Mouse (Mus musculus): ENCODE results near the gene Atg2b. TPM values are rescaled to one million over a fixed set of nuclear protein-coding genes. Genes with fewer than 3 reads are reported as not detected.

Gene Atg2b
- 10 to 100 TPM; 11.2 to 85.8 (median 49.0) TPM for total RNA-seq (2018; cell fraction: chromatin; rRNA removed)
- 10 to 100 TPM in 25 of 26 experiments, 1 to 10 TPM in 1; 9.0 to 21.6 (median 16.0) TPM for total RNA-seq (2018; cell fraction: cytosol; rRNA removed)
- 10 to 100 TPM; 12.1 to 63.4 (median 30.0) TPM for total RNA-seq (2018; cell fraction: nucleus; rRNA removed)
- polyA plus RNA-seq (2018), result 12.7 to 15.8 TPM (median 15.7 TPM) in 3 replicates

DNA sequence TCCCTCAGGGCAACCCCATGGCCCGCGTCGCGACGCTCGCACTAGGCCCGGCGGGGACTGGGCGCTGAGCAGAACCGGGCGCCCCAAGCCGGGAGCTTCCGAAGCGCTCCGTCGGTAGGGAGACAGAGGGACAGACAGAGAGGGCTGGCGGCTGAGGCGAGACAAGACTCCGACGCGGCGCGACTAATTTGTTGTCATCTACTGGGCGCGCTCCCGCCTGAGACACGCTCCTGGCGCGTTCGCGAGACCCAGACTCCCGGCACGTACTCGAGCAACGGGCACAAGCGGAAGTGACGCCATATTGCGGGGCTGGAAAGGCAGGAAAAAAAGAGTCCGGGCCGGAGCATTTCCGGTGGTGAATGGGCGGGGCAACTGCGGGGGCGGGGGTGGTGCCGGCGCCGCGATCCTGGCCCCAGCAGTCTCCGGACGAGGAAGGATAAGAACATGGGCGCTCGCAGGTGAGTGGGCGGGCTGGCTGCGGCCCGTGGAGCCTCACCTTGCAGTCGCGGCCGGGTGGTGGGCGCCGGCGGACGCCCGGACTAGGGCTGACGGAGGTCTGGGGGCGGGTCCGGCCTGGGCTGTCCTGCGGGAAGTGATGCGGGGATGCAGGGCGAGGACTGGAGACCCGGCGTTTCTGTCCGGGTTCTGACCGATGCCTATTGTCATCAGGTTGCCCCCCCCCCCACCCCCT, at the start of gene Atg2b:
TSS of gene Atg2b (minus strand) at position 211 of the 691 bp plus-strand sequence.
- no peaks in the 10 kb centered on the region for H3K36me3 ChIP-seq (ENCODE audit: inconsistent target)
- H3K27ac ChIP-seq, result peak within 1 kb of the TSS; percentile 62
- peaks cover 92% of the 10 kb centered on the region for H3K79me2 ChIP-seq (ENCODE audit: inconsistent target)
- WGBS (ENCODE audit: missing documents), result under 1% methylated on average over 72 of the region's 73 CpGs
- peak within 1 kb of the TSS; percentile 91 for H3K4me3 ChIP-seq (ENCODE audit: inconsistent target)

DNA sequence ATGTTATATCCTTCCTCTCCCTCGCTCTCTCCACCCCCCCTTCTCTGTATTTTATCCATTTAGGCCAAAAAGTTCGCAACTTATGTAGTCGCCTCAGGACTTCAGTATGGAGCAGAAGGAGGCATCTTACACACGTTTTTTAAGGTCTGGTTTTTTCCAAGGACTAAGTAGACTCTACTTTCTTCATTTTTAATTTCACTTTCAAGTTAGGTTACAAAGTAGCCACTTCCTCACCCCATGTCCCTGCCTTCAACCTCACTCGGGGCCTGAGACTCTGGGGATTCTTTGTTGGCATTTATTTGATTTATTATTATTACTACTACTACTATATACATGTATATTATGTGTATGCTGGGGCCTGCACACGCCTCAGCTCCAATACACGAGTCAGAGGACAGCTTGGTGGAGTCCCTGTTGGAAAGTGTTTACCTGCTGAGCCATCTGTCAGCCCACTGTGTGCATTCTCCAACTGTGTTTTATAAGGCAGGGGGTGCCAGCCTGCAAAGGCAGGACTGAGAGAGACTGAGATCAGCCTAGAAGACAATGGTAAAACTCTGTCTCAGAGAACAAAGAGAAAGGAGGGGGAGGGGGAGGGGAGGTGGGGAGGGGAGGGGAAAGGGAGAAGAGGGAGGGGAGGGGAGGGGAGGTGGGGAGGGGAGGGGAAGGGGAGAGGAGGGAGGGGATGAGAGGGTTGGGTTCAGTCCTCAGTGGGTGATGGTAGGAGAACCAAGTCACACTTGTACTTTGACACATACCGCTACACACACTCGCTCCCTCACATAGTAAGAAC, 48.6 kb upstream of the Atg2b start:
- no peaks in the 10 kb centered on the region for H3K79me2 ChIP-seq (ENCODE audit: inconsistent target)
- no peaks in the 10 kb centered on the region for H3K36me3 ChIP-seq (ENCODE audit: inconsistent target)
- no peak overlapping the region for H3K4me3 ChIP-seq (ENCODE audit: inconsistent target)
- no peak overlapping the region for H3K27ac ChIP-seq
- 45% methylated on average over 7 of the region's 9 CpGs for WGBS (ENCODE audit: missing documents)

DNA sequence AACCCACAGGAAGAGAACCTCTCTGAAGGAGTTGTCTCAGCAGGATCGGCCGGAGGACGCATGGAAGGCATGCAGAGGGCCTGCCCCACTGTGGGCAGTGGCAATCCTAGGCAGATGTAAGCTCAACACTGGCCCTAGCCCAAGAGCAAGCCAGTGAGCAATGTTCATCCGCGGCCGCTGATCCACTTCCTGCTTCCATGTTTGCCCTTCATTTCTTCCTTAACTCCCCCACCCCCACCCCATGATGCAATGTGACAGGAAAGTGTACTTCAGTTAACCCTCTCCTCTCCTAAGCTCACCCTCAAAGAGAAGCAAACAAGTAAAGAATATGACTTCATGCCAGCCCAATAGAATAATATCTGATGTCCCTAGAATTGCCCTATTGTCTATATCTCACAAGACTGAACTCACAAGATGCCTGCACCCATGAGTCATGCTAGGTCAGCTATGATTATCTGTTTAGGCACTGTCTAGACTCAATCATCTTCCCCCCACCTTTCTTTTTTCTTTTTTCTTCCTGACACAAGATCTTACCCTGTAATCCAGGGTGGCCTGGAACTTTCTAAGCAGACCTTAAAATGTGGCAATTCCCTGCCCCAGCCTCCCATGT, 45.9 kb upstream of the Atg2b start:
- no peak overlapping the region for H3K27ac ChIP-seq
- H3K79me2 ChIP-seq (ENCODE audit: inconsistent target), result no peaks in the 10 kb centered on the region
- no peaks in the 10 kb centered on the region for H3K36me3 ChIP-seq (ENCODE audit: inconsistent target)
- H3K4me3 ChIP-seq (ENCODE audit: inconsistent target), result no peak overlapping the region
- 60% methylated on average over 6 of the region's 6 CpGs for WGBS (ENCODE audit: missing documents)

DNA sequence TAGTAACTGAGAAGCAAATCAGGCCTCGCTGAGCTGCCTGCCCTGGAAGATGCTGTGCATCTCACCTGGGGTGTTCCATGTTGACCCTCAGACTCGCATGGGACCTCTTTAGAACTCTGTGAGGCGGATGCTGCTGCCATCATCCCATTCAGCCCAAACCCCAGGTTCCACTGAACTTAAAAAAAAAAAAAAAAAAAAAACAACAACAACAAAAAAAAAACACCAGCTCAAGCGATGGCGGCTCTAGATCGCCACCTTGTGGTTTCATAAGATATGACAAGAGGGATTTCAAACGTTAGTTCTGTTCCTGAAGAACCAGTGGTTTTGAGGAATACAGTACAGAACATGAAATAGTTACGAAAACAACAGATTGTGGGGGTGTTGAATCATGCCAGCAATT, 43.0 kb upstream of the Atg2b start:
- Histone ChIP-seq H3K4me3 (ENCODE audit: inconsistent target) (no peak overlapping the region), H3K27ac (no peak overlapping the region), H3K36me3 (ENCODE audit: inconsistent target) (no peaks in the 10 kb centered on the region), H3K79me2 (ENCODE audit: inconsistent target) (no peaks in the 10 kb centered on the region)
- WGBS (ENCODE audit: missing documents), result 37% methylated on average over 8 of the region's 8 CpGs

DNA sequence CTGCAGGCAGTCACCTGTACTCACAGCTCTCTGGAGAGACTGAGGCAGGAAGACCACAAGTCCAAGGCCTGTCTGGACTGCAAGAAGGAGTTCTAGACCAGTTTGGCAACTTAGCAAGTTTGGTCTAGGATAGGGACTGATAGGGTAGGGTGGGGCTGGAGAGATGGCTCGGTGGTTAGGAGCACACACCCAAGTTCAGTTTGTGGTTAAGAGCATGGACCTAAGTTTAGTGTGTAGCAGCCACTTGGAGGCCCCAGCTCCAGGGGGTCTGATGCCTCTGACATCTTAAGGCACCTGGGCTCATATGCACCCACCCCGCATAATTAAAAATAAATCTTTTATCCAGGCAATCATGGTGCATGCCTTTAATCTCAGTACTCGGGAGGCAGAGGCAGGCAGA, 42.3 kb upstream of the Atg2b start:
- Histone ChIP-seq H3K79me2 (ENCODE audit: inconsistent target) (no peaks in the 10 kb centered on the region), H3K36me3 (ENCODE audit: inconsistent target) (no peaks in the 10 kb centered on the region), H3K27ac (no peak overlapping the region), H3K4me3 (ENCODE audit: inconsistent target) (no peak overlapping the region)
- 43% methylated on average over 2 of the region's 3 CpGs for WGBS (ENCODE audit: missing documents)

DNA sequence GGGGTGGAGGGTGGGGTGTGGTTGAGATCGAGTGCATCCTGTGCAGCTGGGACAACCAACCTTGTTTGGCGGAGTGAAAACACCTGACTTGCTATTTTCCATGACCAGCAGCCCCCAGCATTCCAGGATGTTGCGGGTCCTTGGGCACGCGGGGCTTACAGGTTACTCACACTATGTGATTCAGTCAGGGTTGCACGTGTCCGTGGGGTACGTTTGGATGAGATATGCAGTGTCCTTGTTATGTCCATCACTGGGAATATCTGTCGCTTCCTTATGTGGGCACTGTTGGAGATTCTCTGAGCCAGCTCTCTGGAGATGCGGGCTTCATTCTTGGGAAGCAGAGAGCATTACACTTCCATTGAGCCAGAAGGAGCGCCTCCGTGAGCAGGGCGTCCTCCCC, 40.7 kb upstream of the Atg2b start:
- Histone ChIP-seq H3K27ac (no peak overlapping the region), H3K36me3 (ENCODE audit: inconsistent target) (no peaks in the 10 kb centered on the region), H3K79me2 (ENCODE audit: inconsistent target) (no peaks in the 10 kb centered on the region), H3K4me3 (ENCODE audit: inconsistent target) (no peak overlapping the region)
- 87% methylated on average over 13 of the region's 13 CpGs for WGBS (ENCODE audit: missing documents)

DNA sequence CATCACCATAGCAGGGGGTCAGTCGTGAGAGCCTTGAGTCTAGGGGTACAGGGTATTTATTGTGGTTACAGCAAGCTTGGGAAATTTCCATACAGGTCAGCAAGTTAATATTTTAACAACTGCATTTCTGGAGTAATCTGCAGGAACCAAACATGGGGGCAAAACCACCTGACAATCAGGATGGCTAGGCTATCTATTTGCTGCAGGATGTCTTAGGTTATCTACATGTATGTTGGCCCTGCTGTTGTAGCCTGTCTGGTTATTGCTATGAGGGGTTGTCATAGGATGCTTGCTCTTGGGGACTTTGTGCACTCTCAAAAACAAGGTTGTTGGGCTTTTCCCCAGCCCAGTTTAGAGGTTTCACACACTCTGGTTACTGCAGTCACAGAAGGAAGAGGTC, 39.6 kb upstream of the Atg2b start:
- Histone ChIP-seq H3K27ac (no peak overlapping the region), H3K4me3 (ENCODE audit: inconsistent target) (no peak overlapping the region), H3K36me3 (ENCODE audit: inconsistent target) (no peaks in the 10 kb centered on the region), H3K79me2 (ENCODE audit: inconsistent target) (no peaks in the 10 kb centered on the region)
- WGBS (ENCODE audit: missing documents), result 27% methylated on average over 1 of the region's 1 CpGs

DNA sequence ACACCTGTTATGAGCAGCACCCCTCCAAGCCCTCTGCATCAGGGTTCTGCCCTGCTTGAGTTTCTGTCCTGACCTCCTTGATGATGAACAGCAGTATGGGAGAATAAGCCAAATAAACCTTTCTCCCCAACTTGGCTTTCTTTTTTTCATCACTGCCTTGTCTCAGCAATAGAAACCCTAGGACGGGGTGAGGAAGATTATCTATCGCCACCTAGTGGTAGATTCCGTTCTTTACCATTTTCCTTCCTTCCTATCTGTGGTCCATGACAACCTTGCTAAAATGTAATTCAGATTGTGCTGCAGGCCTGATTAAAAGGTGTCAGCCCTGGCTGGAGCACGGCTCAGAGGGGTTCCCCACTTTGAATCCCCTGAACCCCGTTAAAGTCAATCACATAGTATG, 37.6 kb upstream of the Atg2b start:
- WGBS (ENCODE audit: missing documents), result 4% methylated on average over 5 of the region's 5 CpGs
- Histone ChIP-seq H3K4me3 (ENCODE audit: inconsistent target) (no peak overlapping the region), H3K36me3 (ENCODE audit: inconsistent target) (no peaks in the 10 kb centered on the region)

DNA sequence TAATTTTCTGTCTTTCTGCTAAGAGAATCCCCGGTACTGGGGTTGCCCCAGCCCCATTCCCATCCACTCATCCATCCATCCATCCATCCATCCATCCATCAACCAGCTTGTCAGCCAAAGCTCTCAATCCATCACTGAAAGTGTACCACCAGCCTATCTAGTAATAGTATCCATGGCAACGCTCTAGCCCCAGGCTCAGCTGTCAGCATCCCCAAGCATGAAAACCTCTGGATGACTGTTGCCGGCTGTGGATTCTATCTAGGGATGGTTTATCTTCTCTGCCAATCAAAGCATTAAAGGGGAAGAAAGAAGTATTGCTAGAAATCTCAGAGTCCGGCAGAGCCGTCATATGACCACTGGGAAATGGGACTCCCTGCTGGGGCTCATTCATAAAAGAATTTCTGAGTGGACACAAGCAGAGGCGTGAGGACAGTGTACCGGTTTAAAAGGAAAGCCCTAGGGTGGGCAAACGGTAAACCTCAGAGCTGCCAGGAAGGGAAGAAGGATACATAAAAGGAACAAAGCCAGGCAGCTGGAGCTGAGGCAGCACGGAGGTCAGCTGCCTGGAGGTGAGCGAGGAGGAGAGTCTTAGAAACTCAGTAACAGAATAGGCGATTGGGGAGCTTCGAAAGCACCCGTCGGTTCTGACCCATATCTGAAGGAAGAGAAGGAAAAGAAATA, 36.6 kb upstream of the Atg2b start:
- H3K36me3 ChIP-seq (ENCODE audit: inconsistent target), result no peaks in the 10 kb centered on the region
- H3K27ac ChIP-seq, result no peak overlapping the region
- 71% methylated on average over 14 of the region's 14 CpGs for WGBS (ENCODE audit: missing documents)
- no peaks in the 10 kb centered on the region for H3K79me2 ChIP-seq (ENCODE audit: inconsistent target)
- H3K4me3 ChIP-seq (ENCODE audit: inconsistent target), result no peak overlapping the region

More for the DNA sequence above, 37.6 kb upstream of the Atg2b start:
- Histone ChIP-seq H3K27ac (no peak overlapping the region), H3K79me2 (ENCODE audit: inconsistent target) (no peaks in the 10 kb centered on the region)

DNA sequence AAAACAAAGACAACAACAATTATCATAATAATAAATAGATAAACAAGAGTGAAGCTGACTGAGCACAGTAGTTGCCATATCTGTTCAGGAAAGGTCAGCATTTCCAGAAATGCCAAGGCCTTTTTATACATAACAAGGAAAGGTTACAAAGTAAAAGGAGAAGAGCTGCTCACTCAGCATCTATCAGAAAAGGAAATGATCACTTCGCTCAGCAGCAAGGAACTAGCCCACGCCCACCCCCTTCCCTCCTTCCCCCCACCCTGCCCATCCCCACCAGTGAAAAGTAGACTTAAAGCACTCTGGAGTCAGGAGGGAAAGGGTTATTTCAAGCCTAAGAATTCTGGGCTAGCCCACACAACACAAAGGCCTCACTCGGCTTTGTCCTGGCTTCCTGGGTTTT, 35.2 kb upstream of the Atg2b start:
- no peak overlapping the region for H3K4me3 ChIP-seq (ENCODE audit: inconsistent target)
- H3K27ac ChIP-seq, result no peak overlapping the region
- no peaks in the 10 kb centered on the region for H3K79me2 ChIP-seq (ENCODE audit: inconsistent target)
- 59% methylated on average over 3 of the region's 3 CpGs for WGBS (ENCODE audit: missing documents)
- no peaks in the 10 kb centered on the region for H3K36me3 ChIP-seq (ENCODE audit: inconsistent target)

DNA sequence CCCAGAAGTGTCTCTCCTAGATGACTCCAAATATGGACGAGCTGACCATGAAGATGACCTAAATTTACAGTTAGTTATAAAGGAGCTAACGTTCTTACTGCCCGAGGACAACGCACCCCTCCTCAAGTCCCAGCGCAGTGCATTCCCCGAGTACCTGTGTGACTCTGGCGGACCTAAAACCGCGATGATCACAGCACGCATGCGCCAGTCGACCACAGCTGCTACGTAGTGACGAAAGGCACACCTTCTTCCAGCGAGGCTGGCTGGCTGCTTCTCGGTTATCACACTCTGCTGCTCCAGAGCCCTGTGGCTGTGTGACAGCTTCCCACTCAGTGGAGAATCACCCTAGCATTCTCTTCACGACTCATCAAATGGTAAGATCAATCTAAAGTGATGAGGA, 33.6 kb upstream of the Atg2b start:
- Histone ChIP-seq H3K27ac (no peak overlapping the region), H3K79me2 (ENCODE audit: inconsistent target) (no peaks in the 10 kb centered on the region), H3K4me3 (ENCODE audit: inconsistent target) (no peak overlapping the region), H3K36me3 (ENCODE audit: inconsistent target) (no peaks in the 10 kb centered on the region)
- WGBS (ENCODE audit: missing documents), result 47% methylated on average over 17 of the region's 17 CpGs

DNA sequence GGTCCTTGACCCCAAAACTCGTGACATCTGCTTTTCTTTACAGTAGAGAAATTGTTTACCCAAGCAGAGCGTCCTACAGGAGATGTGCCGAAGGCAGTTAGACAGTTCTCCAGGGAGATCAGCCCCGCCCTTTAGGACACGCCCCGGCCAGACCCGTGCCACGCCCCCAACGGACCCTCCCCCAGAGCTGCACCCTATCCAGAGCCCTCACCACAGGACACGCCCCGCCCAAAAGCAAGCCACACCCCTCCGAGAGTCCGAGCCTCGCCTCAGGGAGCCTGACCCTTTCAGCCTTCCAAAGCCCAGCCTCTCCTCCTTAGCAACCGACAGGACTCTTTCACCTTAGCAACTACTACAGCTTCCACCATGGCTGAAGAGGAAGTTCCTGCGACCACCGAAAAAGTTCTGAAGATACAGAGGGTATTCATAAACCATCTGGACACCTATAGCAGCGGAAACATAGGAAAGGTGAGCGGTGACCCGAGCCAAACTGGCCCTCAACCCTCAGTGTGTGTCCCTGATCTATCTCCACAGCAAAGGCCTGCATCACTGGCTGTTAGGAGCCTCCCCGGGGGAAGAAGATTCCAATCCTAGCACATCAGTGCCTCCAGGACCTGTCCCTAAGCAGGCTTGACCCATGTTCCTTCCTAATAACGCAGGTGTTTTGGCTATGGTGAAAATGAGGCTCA, 20.9 kb upstream of the Atg2b start, which contains the start of gene Ak7:
TSS of gene Ak7 (plus strand) at position 178 of the 689 bp plus-strand sequence.
- H3K4me3 ChIP-seq (ENCODE audit: inconsistent target), result no peak within 1 kb of the TSS
- H3K36me3 ChIP-seq (ENCODE audit: inconsistent target), result peaks cover 6% of the 10 kb centered on the region; the same call in 1 of the 2 replicates
- no peak within 1 kb of the TSS for H3K27ac ChIP-seq
- WGBS (ENCODE audit: missing documents), result 18% methylated on average over 22 of the region's 22 CpGs
- H3K79me2 ChIP-seq (ENCODE audit: inconsistent target), result no peaks in the 10 kb centered on the region

DNA sequence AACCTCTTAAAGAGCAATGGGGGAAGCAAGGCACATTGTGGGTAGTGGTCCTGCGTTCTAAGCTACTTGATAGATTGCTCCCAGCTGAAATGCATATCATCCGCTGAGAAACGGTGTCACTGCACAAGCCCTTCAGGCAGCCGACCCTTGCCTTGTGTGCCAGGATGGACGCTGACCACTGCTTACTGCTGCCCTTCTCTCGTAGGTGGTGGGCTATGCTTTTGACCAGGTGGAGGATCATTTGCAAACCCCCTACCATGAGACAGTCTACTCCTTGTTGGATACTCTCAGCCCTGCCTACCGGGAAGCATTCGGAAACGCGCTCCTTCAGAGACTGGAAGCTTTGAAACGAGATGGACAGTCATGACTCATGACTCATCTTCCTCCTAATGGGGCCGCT, 15.4 kb upstream of the Atg2b start:
- peaks cover 13% of the 10 kb centered on the region; the same call in 1 of the 2 replicates for H3K36me3 ChIP-seq (ENCODE audit: inconsistent target)
- no peak overlapping the region for H3K4me3 ChIP-seq (ENCODE audit: inconsistent target)
- H3K27ac ChIP-seq, result no peak overlapping the region
- WGBS (ENCODE audit: missing documents), result 92% methylated on average over 12 of the region's 12 CpGs
- no peaks in the 10 kb centered on the region; the same call in 1 of the 2 replicates for H3K79me2 ChIP-seq (ENCODE audit: inconsistent target)
